Mouse (Mus musculus) hindlimb bud, embryonic 11.5 days (tissue): ENCODE data around the gene Selenom.

Experiments
- DNase-seq: peaks from one replicate; pipeline ENCODE4 v3.0.0-alpha.2; 2012; ENCODE audit warnings: low read depth, low spot score; ENCODE audit errors: extremely low spot score

Selenom gene

GRCm38 (mm10) chr11:3510321-3510720, 4.2 kb upstream of the Selenom start:
- no peak for DNase-seq

GRCm38 (mm10) chr11:3513291-3513690, 1.2 kb upstream of the Selenom start:
- no peak for DNase-seq

- DNase-seq, result no peak
Measured at GRCm38 (mm10) chr11:3515216-3515615, 732 bp downstream of the Selenom start.

GRCm38 (mm10) chr11:3515637-3516036, 1.2 kb downstream of the Selenom start:
- DNase-seq, result no peak

GRCm38 (mm10) chr11:3516121-3516520, 1.6 kb downstream of the Selenom start:
- no peak for DNase-seq

- no peak for DNase-seq
Measured at GRCm38 (mm10) chr11:3516859-3517845, 2.7 kb downstream of the Selenom start.

GRCm38 (mm10) chr11:3517846-3518732, 3.6 kb downstream of the Selenom start:
- no peak for DNase-seq

GRCm38 (mm10) chr11:3519051-3519726, 4.7 kb downstream of the Selenom start:
- no peak for DNase-seq

- DNase-seq, result no peak
Measured at GRCm38 (mm10) chr11:3519756-3520398, 5.4 kb downstream of the Selenom start.

GRCm38 (mm10) chr11:3520919-3521318, 6.4 kb downstream of the Selenom start:
- no peak for DNase-seq

- DNase-seq, result no peak
Measured at GRCm38 (mm10) chr11:3521339-3522224, 7.1 kb downstream of the Selenom start.

GRCm38 (mm10) chr11:3522285-3523000, 8.0 kb downstream of the Selenom start:
- DNase-seq, result no peak

GRCm38 (mm10) chr11:3523840-3524582, 9.5 kb downstream of the Selenom start:
- DNase-seq, result no peak

GRCm38 (mm10) chr11:3525560-3525959, 11.1 kb downstream of the Selenom start:
- no peak for DNase-seq

GRCm38 (mm10) chr11:3526207-3526606, 11.7 kb downstream of the Selenom start:
- no peak for DNase-seq

GRCm38 (mm10) chr11:3526979-3527738, 12.7 kb downstream of the Selenom start:
- no peak for DNase-seq

- no peak for DNase-seq
Measured at GRCm38 (mm10) chr11:3527766-3528165, 13.3 kb downstream of the Selenom start.
